Mouse (Mus musculus): Measurements from ENCODE around the gene Sass6.
A peak's percentile ranks its signal among the peaks of the same experiment; 100 is the strongest.
"Not testable (repeated sequence)": the region's sequence is repeated elsewhere in the genome, so short reads cannot be mapped to it uniquely, and the experiment has no call there.

The Sass6 gene

GRCm38 (mm10) chr3:116632971-116633370 is 38.2 kb downstream of the Sass6 start:
- DNase-seq (ENCODE audit: low spot score), result peak; percentile 29

DNA sequence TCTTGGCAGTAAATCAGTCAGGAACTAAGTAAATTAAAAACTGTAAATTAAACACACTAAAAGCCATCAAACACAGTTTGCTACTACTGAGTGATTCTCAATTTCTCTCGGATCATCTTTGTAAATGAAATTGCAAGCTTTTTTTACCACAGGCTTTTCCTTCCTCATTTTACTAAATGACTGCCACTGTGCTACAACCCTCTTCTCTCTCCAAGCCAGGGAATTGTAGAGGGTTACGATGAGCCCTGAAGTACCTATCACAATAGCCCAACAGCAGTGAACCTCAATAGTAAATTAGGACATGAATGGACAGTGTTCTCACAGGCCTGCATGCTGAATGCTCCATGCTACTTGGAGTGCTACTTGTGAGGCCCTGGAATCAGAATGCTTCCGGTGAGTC is 39.3 kb downstream of the Sass6 start:
- DNase-seq (ENCODE audit: low spot score), result no peak

GRCm38 (mm10) chr3:116634853-116635252 is 40.1 kb downstream of the Sass6 start:
- no peak for DNase-seq (ENCODE audit: low spot score)

GRCm38 (mm10) chr3:116635799-116636198 is 41.0 kb downstream of the Sass6 start:
- no peak for DNase-seq (ENCODE audit: low spot score)

- no peak for DNase-seq (ENCODE audit: low spot score)
Observed at GRCm38 (mm10) chr3:116637693-116638476, 43.1 kb downstream of the Sass6 start.

DNA sequence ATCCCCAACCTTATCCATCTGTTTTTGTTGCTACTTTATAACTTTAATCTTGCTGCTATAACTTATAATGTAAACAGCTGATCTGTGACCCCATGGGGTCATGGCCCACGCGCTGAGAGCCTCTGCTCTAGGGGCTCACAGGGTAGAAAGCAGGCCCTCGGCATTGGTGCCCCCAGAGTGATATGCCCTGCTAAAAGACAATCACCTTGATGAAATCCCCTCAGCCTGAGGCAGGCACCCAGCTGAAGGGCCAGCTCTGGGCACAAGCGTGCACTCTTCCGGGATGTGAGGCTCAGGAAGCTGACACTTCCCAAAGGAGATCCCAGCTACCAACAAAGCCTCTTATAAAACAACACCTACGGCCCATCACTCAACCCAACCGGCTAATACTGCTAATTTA is 43.8 kb downstream of the Sass6 start:
- no peak for DNase-seq (ENCODE audit: low spot score)

GRCm38 (mm10) chr3:116640024-116640423 is 45.2 kb downstream of the Sass6 start:
- DNase-seq (ENCODE audit: low spot score), result no peak

GRCm38 (mm10) chr3:116641811-116642371 is 47.1 kb downstream of the Sass6 start:
- no peak for DNase-seq (ENCODE audit: low spot score)

- no peak for DNase-seq (ENCODE audit: low spot score)
Observed at GRCm38 (mm10) chr3:116642373-116642772, 47.6 kb downstream of the Sass6 start.

GRCm38 (mm10) chr3:116646387-116646786 is 51.6 kb downstream of the Sass6 start:
- DNase-seq (ENCODE audit: low spot score), result no peak

DNA sequence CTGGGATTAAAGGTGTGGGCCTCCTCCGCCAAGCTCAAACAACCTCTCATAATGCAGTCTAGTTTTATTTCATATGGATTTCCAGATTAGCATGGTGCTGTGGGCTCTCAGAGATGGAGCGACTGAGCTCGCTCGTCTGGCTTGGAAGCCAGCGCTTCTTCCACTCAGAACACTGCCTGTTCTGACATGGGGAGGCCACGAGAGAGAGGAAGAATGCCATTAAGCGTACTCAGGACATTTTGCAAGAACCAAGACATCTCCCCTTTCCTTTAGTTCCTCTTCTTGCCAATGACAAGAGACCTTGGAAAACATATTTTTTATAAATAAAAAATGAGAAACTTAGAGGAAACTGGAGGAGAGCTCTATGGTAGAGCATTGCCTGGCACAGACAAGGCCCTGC is 54.0 kb downstream of the Sass6 start:
- DNase-seq (ENCODE audit: low spot score), result peak; percentile 45

DNA sequence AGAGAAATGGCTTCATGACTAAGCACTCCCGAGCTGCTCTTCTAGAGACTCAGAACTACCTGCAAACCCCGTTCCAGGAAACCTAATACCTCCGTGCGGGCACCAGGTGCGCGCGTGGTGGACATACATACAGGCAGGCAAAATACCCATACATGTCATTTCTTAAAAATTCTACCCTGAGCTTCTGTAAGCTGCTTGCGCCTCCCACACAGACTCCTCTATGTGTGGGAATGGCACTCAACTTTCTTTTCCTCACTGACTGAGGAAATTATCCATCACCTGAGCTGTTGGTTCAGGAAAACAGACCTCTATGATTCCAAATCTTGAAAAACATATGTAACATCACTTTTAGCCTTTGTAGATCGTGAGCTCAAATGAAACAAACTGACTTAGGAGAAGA is 55.9 kb downstream of the Sass6 start:
- no peak for DNase-seq (ENCODE audit: low spot score)

DNA sequence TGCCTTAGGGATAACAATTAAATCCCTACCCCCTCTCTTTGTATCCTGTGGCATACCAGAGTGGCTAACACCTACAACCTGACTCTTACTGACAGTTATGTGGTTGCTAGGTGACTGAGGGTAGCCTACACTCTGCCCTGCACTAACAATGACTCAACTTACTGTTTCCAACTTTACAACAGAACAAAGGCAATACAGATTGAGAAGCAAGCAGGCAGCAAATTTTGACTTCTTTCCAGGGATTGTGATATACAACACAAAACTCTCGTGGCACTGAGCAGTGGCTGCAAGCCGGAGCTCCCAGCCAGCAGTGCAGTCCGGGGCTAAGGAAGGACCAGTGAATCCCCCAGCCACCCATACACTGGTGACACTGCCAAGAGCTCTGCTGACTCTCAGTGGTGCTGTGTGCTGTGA is 57.3 kb downstream of the Sass6 start:
- DNase-seq (ENCODE audit: low spot score), result peak; percentile 19

DNA sequence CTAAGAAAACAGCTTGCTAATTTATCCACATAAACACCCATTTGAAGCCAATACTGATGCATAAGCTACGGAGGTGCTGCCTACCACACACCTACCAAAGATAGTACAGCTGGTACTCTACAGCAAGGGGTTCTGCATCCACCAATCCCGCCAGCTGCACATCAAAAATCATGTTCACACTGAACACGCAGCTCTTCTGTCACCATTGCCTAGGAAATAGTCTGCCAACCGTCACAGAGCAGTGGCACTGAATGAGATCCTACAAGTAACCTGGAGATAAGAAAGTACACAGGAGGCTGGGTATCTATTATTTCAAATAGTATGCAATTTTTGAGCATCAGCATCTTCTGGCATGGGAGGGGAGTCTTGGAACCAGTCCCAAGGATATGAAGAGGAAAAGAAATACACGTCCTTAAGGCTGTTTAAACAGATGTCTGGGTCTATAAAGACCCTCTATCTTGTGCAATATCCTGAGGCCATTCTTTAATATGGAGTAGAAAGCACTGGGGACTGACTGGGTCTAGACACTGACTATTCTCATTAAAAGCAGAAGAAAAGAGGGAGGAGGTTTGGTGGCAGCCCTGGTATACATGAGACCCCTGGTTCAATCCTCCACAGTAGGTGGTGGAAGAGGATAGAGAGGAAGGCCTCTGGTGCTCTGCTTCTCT is 58.6 kb downstream of the Sass6 start:
- no peak for DNase-seq (ENCODE audit: low spot score)

- not testable (repeated sequence) for DNase-seq (ENCODE audit: low spot score)
Observed at GRCm38 (mm10) chr3:116654051-116654450, 59.3 kb downstream of the Sass6 start.

GRCm38 (mm10) chr3:116656184-116656965 is 61.6 kb downstream of the Sass6 start:
- no peak for DNase-seq (ENCODE audit: low spot score)

DNA sequence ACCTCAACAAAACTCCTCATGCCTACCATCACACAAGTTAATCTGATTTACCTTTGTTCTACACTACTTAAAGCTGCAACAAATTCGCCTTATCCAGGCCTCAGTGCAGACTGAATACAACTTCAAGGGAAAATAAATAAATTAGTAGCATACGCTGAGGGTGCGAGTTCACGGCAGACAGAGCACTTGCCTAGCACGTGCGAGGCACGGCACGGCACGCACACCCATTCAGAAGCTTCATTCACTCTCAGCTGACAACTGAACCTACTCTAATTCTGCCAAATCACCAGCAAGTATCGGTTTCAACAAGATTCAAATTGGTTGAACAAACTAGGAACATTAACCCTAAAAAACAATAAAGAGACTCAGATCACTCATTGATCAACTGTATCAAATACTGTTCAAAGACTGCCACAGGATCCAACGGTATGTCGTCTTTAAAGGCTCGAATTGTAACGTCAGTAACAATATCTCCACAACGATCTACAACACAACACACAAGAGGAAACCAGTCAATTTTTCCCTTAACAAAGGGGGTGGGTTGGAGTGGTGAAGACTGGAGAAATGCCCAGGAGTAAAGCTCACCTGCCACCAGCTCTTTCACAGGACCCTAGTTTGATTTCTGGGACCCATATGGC is 64.3 kb downstream of the Sass6 start:
- DNase-seq (ENCODE audit: low spot score), result no peak

GRCm38 (mm10) chr3:116659856-116660430 is 65.2 kb downstream of the Sass6 start:
- DNase-seq (ENCODE audit: low spot score), result no peak

DNA sequence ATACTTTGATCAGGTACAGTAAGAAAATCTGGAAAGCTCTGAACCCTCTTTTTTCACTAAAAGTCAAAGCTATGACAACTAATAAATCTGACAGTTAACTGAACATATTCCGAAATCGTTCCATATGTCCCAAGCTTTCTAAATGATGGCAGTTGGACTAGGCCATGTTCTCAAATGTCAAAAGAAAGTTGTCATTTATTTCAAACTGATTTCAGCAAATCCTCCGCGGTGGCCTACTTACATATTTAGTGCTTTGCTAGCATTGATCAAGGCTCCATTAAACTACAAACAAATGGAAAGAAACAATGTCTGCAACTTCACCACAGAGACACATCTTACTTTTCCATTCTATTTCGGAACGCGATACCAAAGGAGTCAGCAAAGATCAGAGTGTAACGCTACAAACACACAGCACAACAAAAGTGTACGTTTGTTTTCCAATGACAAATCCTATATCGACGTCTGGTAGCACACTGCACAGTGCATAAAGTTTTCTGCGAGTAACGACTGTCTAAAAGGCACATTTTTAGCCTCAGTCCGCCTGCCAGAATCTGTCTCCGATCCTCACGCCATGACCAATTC is 66.6 kb downstream of the Sass6 start:
- peak; percentile 53 for DNase-seq (ENCODE audit: low spot score)

DNA sequence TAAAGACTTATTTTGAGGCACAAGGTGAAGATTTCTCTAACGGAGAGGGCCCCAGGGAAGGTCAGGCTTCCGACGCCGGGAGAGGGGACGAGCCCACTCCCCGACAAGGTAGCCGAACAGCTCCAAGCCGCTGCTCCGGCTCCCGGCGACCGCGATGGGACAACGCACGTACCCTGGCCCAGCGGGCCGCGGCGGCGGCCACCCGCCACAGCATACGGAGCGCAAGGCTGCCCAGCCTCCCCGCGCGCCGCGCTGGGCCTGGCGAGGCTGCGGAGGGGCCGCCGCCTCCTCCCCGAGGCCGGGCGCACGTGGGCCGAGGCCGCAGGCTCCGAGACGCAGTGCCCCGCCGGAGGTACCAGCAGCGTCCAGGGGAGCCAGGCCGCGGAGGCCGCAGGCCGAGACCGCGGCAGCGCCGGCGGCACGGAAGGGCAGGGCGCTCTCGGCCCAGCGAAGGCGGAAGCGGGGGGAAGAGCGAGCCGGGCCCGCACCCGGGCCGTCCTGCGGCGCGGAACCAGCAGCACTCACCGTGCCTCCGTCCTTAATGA is 67.2 kb downstream of the Sass6 start:
- DNase-seq (ENCODE audit: low spot score), result no peak

DNA sequence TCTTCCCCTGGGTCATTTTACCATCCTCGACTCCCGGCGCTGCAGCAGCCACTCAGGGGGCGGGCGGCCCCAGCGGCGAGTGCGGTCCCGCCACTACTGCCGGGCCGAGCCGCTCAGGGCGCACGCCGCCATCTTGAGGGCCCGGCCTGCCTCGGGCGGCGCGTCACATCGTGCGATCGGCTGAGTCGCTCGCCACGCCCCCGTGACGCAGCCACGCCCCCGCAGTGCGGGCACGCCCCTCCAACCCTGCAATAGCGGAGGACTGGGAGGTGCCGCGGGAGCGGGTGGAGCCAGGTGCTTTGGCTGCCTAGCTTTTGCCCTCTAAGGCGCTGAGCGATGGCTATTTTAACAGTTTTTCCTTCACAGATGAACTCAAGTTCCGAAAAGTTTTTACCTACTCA is 67.7 kb downstream of the Sass6 start, which contains the start of gene Mfsd14a:
Gene Mfsd14a (minus strand): TSS at position 215 of the 401 bp plus-strand sequence.
- peak; percentile 95 for DNase-seq (ENCODE audit: low spot score)
